Mouse (Mus musculus) spleen, postnatal 36 days (tissue): ENCODE data around the gene Sema3b.

Source experiments
- DNase-seq, 2 experiments: peaks; one replicate each; pipeline ENCODE4 v3.0.0; 2022; ENCODE audit warnings: low spot score in 2 of 2, mixed read lengths in 1 of 2

Sema3b gene

GRCm38 (mm10) chr9:107633091-107633660 lies 24.1 kb upstream of the Sema3b start:
- peak; percentile 92 for DNase-seq

- DNase-seq = peak; percentile 69 to 79
Measured at GRCm38 (mm10) chr9:107632478-107632877, 23.4 kb upstream of the Sema3b start.

- no peak for DNase-seq
Measured at GRCm38 (mm10) chr9:107631861-107632260, 22.8 kb upstream of the Sema3b start.

- DNase-seq = no peak
Measured at GRCm38 (mm10) chr9:107631311-107631826, 22.3 kb upstream of the Sema3b start.

- no peak for DNase-seq
Measured at GRCm38 (mm10) chr9:107630576-107630975, 21.5 kb upstream of the Sema3b start.

GRCm38 (mm10) chr9:107629901-107630425 lies 20.9 kb upstream of the Sema3b start:
- DNase-seq = peak in 1 of 2 experiments; percentile 49

- DNase-seq = peak; percentile 75 to 78
Measured at GRCm38 (mm10) chr9:107629411-107629730, 20.3 kb upstream of the Sema3b start.

- peak; percentile 86 to 88 for DNase-seq
Measured at GRCm38 (mm10) chr9:107628721-107629410, 19.8 kb upstream of the Sema3b start.

GRCm38 (mm10) chr9:107627387-107628255 lies 18.6 kb upstream of the Sema3b start:
- no peak for DNase-seq

GRCm38 (mm10) chr9:107626844-107627277 lies 17.8 kb upstream of the Sema3b start:
- DNase-seq = peak; percentile 78 to 81

- DNase-seq = no peak
Measured at GRCm38 (mm10) chr9:107626158-107626843, 17.3 kb upstream of the Sema3b start.

- no peak for DNase-seq
Measured at GRCm38 (mm10) chr9:107625351-107626128, 16.5 kb upstream of the Sema3b start.

GRCm38 (mm10) chr9:107624951-107625350 lies 15.9 kb upstream of the Sema3b start:
- no peak for DNase-seq

- peak; percentile 64 to 65 for DNase-seq
Measured at GRCm38 (mm10) chr9:107624539-107624938, 15.5 kb upstream of the Sema3b start.

GRCm38 (mm10) chr9:107620954-107621353 lies 11.9 kb upstream of the Sema3b start:
- DNase-seq = no peak

GRCm38 (mm10) chr9:107619546-107619879 lies 10.5 kb upstream of the Sema3b start:
- DNase-seq = no peak

- DNase-seq = no peak
Measured at GRCm38 (mm10) chr9:107618778-107619545, 9.9 kb upstream of the Sema3b start.

- no peak for DNase-seq
Measured at GRCm38 (mm10) chr9:107618098-107618497, 9.1 kb upstream of the Sema3b start.

GRCm38 (mm10) chr9:107617461-107617860 lies 8.4 kb upstream of the Sema3b start:
- DNase-seq = no peak

- no peak for DNase-seq
Measured at GRCm38 (mm10) chr9:107615035-107615434, 6.0 kb upstream of the Sema3b start.
